Mouse (Mus musculus) A20 (cell line): ENCODE data around the gene Plin1.

Experiments used
- DNase-seq: peaks from one replicate; pipeline ENCODE4 v3.0.0-alpha.2; 2011; ENCODE audit warnings: low read depth, low spot score

Gene Plin1

DNA sequence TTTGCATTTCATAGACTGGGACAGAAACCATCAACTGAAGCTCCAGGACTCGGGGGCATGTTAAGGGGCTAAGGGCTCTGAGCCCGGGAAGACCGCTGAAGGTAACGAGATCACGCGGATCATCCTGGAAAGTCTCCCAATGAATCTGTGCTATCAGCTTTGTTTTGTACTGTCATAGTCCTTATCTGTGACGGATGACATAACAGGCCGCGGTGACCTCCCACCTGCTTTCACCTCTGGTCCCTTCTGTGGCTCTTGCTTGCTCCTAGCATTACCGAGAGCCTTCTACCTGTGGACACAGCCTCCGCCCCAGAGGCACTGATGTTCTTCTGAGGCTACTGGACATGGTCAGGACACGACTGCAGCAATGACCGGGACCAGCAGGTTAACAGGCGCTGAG is 3.8 kb upstream of the Plin1 start:
- no peak for DNase-seq

DNA sequence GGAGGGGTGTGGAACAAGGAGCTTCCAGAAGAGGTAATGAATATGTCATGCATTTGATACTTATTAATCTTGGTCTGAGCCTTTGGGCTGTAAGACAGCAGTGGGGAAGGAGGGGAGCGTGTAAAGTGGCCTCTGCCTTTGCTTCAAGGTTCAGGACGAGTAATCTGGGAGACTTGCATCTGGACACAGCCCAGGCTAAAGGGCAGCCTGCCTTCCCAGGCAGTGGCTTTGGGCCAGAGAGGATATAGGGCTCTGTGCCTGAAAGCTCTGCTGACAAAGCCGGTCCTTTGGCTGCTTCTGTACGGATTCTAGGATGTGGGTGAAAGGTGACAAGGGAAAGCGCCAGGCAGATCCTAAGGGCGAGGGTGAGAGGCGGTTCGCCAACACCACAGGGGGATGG is 1.9 kb upstream of the Plin1 start:
- no peak for DNase-seq

DNA sequence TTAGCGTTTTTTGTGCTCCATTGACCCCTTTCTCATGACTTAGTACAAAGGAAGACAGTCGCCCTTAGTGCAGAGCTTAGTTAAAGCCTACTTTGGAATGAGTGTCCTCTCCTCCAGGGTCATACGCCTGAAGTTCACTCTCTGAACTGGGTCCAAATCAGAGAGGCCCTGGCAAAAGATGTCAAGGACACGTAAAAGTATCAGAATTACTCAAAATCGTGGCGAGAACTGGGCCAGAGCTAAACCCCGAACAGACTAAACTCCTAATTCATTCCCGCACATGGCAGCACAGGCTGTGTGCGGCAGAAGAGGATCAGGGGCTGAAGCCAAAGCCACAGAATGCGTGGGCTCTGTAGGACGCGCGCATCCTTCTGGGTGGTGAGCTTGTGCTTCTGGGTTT is 1.3 kb downstream of the Plin1 start:
- no peak for DNase-seq

DNA sequence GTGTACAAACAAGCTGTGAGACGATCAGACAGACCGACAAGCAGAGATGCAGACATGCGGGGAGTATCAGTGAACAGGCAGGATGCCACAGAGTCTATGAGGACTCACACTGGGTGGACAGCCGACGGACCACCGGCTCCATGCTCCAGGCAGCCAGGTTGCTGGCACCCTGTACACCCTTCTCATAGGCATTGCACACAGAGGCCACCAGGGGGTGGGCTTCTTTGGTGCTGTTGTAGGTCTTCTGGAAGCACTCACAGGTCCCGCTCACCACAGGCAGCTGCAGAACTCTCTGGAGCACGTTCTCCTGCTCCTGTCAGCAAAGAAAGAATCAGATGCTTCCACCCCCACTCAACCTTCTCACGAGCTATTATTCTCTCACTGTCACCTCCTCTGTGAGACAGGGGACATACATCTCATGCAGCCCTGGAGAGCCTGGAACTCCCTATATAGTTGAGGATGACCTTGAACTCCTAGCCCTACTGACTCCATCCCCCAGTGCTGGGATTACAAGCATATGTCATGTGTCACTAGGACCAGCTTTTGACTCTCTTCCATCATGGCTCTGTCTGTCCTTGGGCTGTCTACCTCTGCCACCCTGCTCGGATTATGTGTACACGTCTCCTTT is 2.8 kb downstream of the Plin1 start:
- DNase-seq = peak; percentile 44

GRCm38 (mm10) chr7:79729169-79729568 is 3.5 kb downstream of the Plin1 start:
- peak; percentile 67 for DNase-seq

DNA sequence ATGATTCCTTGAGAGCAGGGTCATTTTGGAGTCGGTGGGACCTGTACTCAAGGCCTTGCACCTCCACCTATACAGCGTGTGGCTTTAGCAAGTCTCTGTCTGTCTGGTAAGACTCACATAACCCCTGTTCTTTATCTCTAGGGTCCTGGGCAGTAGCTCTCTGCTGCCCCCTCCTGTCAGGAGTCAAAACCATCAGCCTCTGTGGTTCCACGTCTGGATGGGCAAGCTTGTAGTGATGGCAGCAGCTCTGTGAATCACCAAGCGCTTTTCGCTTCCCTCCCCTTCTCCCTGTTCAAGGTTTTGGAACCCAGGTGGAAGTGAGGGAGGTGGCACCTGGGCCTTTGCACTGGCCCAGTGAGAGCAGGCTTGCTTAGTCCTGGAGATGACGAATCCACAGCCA is 4.5 kb downstream of the Plin1 start:
- DNase-seq = peak; percentile 77

DNA sequence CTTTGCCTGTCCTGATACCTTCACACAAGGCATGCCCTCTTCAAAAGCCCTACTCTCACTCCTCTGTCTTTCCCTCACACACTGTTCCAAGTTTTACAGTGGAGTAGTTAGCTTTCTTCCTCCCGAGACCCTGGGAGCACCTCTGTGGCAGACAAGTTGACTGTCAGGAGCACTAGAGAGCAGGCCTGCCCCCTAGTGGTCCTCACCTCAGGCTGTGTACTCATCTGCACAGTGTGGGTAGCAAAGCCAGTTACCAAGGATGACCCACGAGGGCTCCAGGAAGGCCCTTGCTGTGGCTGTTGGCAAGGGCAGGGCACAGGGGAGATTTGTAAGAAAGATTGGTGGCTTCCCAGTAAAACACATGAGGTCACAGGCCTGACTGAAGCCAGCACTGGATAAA is 5.6 kb downstream of the Plin1 start:
- DNase-seq = peak; percentile 60

DNA sequence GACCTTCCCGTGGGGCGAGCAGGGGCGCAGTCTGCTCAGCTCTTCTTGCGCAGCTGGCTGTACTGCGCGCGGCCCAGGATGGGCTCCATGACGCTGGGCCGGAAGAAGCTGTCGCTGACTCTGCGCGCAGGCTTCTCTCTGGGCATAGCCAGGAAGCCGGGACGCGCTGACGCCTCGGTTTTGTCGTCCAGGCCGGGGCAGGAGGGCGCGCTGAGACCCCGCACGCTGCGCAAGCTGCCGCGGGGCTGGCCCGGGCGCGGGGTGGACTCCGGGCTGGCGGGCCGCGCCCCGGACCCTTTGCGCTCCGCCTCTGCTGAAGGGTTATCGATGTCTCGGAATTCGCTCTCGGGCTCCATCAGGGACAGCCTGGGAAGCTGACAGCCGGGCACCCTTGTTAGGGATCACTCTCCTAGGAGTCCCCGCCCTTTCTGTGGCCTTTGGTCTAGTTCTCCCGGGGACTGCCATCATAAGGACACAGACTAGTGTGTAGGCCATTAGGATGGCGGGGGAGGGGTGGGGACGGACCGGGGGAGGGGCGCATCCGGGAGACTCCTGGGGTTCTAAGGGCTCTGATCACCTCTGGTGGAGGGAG is 11.2 kb downstream of the Plin1 start:
- DNase-seq = no peak

DNA sequence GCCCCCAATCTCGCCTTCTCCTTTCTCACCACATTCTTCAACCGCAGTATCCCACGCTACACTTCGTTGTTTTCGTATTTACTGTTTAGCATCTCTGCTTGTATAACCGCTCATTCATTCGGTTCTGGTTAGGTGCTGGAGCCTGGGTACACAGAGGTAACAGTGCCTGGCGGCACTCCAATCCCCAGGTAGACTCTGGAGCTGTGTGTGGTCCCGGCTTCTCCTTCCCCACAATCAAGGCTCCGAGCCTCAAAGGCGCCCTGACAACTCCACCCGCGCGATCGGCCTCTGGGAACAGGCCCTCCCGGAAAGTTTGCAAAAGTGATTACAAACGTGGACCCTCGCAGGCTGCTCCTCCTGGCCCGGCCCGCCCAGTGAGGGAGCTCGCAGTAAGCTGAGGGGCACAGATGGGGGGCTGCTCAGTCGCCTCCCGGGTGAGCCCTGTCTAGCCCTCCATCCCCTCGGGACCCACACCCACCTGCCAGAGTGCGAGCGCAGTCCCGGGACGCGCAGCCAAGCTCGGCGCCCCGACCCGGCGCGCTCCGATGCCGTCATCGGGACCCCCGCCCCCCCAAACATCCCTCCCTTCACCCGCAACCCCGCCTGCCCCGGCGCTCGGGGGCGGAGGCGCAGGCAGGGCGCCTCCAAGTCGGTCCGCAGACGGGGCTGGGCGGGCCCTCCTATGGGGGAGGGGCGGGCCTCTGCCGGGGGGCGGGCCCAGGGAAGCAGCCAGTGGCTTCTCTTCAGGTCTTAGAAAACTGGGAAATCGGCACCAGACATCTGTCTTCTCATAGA is 17.3 kb downstream of the Plin1 start, which contains the start of gene Kif7:
TSS of gene Kif7 (minus strand) at position 534 of the 795 bp plus-strand sequence.
- DNase-seq = peak; percentile 86

DNA sequence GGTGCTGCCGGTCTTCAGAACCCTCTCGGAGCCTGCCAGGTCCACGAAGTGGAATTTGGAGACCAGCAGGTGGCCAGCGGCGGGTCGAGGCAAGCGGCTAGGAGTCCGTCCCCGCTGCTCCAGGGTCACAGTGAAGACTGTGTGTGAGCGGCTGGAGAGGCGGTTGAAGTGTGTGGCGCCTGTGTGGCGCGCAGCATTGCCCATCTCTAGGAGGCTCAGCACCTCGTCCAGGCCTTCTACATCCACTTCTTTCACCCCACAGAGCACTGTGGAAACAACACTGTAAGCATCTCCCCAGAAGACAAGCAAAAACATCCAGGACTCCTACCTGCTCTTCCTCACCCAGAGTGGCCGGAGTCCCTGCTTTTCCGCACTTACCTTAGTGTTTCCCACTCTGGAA is 21.9 kb downstream of the Plin1 start:
- no peak for DNase-seq

- no peak for DNase-seq
Measured at GRCm38 (mm10) chr7:79710130-79710607, 22.5 kb downstream of the Plin1 start.

GRCm38 (mm10) chr7:79705210-79705609 is 27.5 kb downstream of the Plin1 start:
- no peak for DNase-seq

GRCm38 (mm10) chr7:79702755-79703154 is 29.9 kb downstream of the Plin1 start:
- DNase-seq = no peak

DNA sequence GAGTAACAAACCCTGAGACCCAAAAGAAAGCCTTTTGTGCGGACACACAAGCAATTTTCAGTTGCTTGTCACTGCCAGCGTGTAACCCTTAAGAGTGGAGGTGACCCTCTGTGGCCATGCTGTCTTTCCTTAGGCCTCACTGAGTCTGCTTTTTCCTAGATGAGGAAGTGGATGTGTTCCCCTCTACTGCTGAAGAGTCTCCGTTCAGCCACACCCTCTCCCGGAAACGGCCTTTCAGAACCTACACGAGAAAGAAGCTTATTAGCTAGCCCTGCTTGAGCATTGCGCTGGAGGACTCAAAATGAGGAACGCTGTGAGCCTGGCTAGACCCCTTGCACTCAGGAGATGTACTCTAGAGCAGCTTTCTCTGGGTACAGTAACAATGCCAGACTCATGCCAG is 36.2 kb downstream of the Plin1 start:
- no peak for DNase-seq

GRCm38 (mm10) chr7:79680231-79680630 is 52.5 kb downstream of the Plin1 start:
- DNase-seq = no peak

DNA sequence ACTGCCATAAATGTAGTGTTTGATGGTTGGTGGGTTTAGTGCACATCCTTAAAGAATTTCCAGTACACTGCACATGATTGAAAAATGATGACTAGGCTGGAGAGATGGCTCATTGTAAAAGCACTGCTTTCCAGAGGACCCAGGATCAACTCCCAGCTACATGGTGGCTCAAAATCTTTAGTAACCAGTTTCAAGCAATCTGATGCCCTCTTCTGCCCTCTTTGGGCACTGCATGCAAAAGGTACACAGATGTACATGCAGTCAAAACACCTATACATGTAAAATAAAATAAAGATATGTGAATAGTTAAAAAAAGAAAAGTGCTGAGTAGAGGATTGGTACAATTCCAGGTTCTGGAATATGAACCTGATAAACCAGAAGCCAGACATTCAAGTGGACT is 53.5 kb downstream of the Plin1 start:
- DNase-seq = peak; percentile 42

GRCm38 (mm10) chr7:79670900-79671604 is 61.7 kb downstream of the Plin1 start:
- no peak for DNase-seq
